Mouse (Mus musculus) left cerebral cortex, postnatal 14 days (tissue): ENCODE results near the gene Cnpy3. TPM values are rescaled to one million over a fixed set of nuclear protein-coding genes. Genes with fewer than 3 reads are reported as not detected.

Experiments
- DNase-seq, 2 experiments: peaks; one replicate each; pipeline ENCODE4 v3.0.0; 2021 to 2022; ENCODE audit warnings: low spot score in 2 of 2, mixed read lengths in 1 of 2
- intact Hi-C: fragments of 180-260 bp; cut with DNase I; formaldehyde crosslinking; loops from one replicate; pipeline ENCODE4 v1.15.1; 2025
- total RNA-seq, 2 experiments: library from RNA; stranded (reverse); gene quantifications; 2 replicates each; pipeline ENCODE4 v1.2.3; 2021

Cnpy3 gene
- total RNA-seq, 2 experiments from 2014 or later: 53.4 to 54.5 TPM

GRCm38 (mm10) chr17:46725731-46726645 is 26.0 kb downstream of the Cnpy3 start:
- DNase-seq: no peak
- intact Hi-C loops: no loop called here

GRCm38 (mm10) chr17:46725273-46725672 is 26.7 kb downstream of the Cnpy3 start:
- intact Hi-C loops: no loop called here
- no peak for DNase-seq

GRCm38 (mm10) chr17:46724477-46725084 is 27.4 kb downstream of the Cnpy3 start:
- DNase-seq: no peak
- intact Hi-C loops: no loop called here

- intact Hi-C loops: no loop called here
Observed at GRCm38 (mm10) chr17:46721077-46721476, 30.9 kb downstream of the Cnpy3 start.

GRCm38 (mm10) chr17:46714756-46715481 is 37.1 kb downstream of the Cnpy3 start:
- intact Hi-C loops: no loop called here
- peak in 1 of 2 experiments; percentile 27 for DNase-seq

More at GRCm38 (mm10) chr17:46721077-46721476, 30.9 kb downstream of the Cnpy3 start:
- no peak for DNase-seq

- intact Hi-C loops: loop anchor here (2.0 kb wide), 1 partner anchor 59 kb away; the partner anchor contains the start of gene 2310039H08Rik
- DNase-seq: no peak
Observed at GRCm38 (mm10) chr17:46713849-46714248, 38.2 kb downstream of the Cnpy3 start.

GRCm38 (mm10) chr17:46712442-46712841 is 39.6 kb downstream of the Cnpy3 start:
- no peak for DNase-seq
- intact Hi-C loops: loop anchor here (2.0 kb wide), 1 partner anchor 60 kb away; the partner anchor contains the start of gene 2310039H08Rik

GRCm38 (mm10) chr17:46711612-46712271 is 40.3 kb downstream of the Cnpy3 start:
- DNase-seq: peak; percentile 26 to 28
- intact Hi-C loops: loop anchor here (2.0 kb wide), 1 partner anchor 61 kb away; the partner anchor contains the start of gene 2310039H08Rik

GRCm38 (mm10) chr17:46710959-46711597 is 40.9 kb downstream of the Cnpy3 start, which contains the start of gene Pex6:
TSS of gene Pex6 (plus strand) at chr17:46711463.
- peak; percentile 91 to 93 for DNase-seq
- intact Hi-C loops: no loop called here

GRCm38 (mm10) chr17:46706375-46707089 is 45.5 kb downstream of the Cnpy3 start:
- no peak for DNase-seq
- intact Hi-C loops: no loop called here

- DNase-seq: peak; percentile 97 to 99
- intact Hi-C loops: no loop called here
Observed at GRCm38 (mm10) chr17:46704887-46705835, 46.9 kb downstream of the Cnpy3 start, which contains the start of gene Ppp2r5d. TSS of gene Ppp2r5d (minus strand) at chr17:46705111.

GRCm38 (mm10) chr17:46703971-46704886 is 47.8 kb downstream of the Cnpy3 start:
- DNase-seq: no peak
- intact Hi-C loops: no loop called here

GRCm38 (mm10) chr17:46702506-46702905 is 49.5 kb downstream of the Cnpy3 start:
- DNase-seq: no peak
- intact Hi-C loops: no loop called here

GRCm38 (mm10) chr17:46702100-46702499 is 49.9 kb downstream of the Cnpy3 start:
- intact Hi-C loops: no loop called here
- no peak for DNase-seq

- no peak for DNase-seq
- intact Hi-C loops: no loop called here
Observed at GRCm38 (mm10) chr17:46701489-46701888, 50.5 kb downstream of the Cnpy3 start.

GRCm38 (mm10) chr17:46699912-46700311 is 52.1 kb downstream of the Cnpy3 start:
- intact Hi-C loops: no loop called here
- DNase-seq: no peak
